Mouse (Mus musculus) T-cell, adult 2 months (primary cell): ENCODE data around the gene Osbpl5.
A peak's percentile ranks its signal among the peaks of the same experiment; 100 is the strongest.
"Not testable (repeated sequence)": the region's sequence is repeated elsewhere in the genome, so short reads cannot be mapped to it uniquely, and the experiment has no call there.

Experiments
- DNase-seq: peaks from one replicate; pipeline ENCODE4 v3.0.0; 2022; ENCODE audit warnings: low spot score

Osbpl5 gene

GRCm38 (mm10) chr7:143706697-143707438, 49.9 kb downstream of the Osbpl5 start:
- peak; percentile 89 for DNase-seq

GRCm38 (mm10) chr7:143696140-143696539, 60.6 kb downstream of the Osbpl5 start:
- DNase-seq = peak; percentile 44

- no peak for DNase-seq
Measured at GRCm38 (mm10) chr7:143694550-143694949, 62.2 kb downstream of the Osbpl5 start.

- DNase-seq = no peak
Measured at GRCm38 (mm10) chr7:143692746-143693510, 63.9 kb downstream of the Osbpl5 start.

- no peak for DNase-seq
Measured at GRCm38 (mm10) chr7:143691909-143692308, 64.9 kb downstream of the Osbpl5 start.

GRCm38 (mm10) chr7:143691181-143691580, 65.6 kb downstream of the Osbpl5 start:
- DNase-seq = no peak

GRCm38 (mm10) chr7:143689946-143690345, 66.8 kb downstream of the Osbpl5 start:
- DNase-seq = no peak

- no peak for DNase-seq
Measured at GRCm38 (mm10) chr7:143689481-143689880, 67.3 kb downstream of the Osbpl5 start.

- not testable (repeated sequence) for DNase-seq
Measured at GRCm38 (mm10) chr7:143686676-143687075, 70.1 kb downstream of the Osbpl5 start.

GRCm38 (mm10) chr7:143686191-143686590, 70.6 kb downstream of the Osbpl5 start:
- not testable (repeated sequence) for DNase-seq

GRCm38 (mm10) chr7:143685359-143686067, 71.3 kb downstream of the Osbpl5 start, which contains the start of gene Tnfrsf23:
TSS of gene Tnfrsf23 (minus strand) at chr7:143685872.
- DNase-seq = peak; percentile 81

GRCm38 (mm10) chr7:143684569-143684968, 72.2 kb downstream of the Osbpl5 start:
- not testable (repeated sequence) for DNase-seq

GRCm38 (mm10) chr7:143681566-143681965, 75.2 kb downstream of the Osbpl5 start:
- DNase-seq = no peak

- not testable (repeated sequence) for DNase-seq
Measured at GRCm38 (mm10) chr7:143680836-143681235, 75.9 kb downstream of the Osbpl5 start.

GRCm38 (mm10) chr7:143679650-143680049, 77.1 kb downstream of the Osbpl5 start:
- DNase-seq = not testable (repeated sequence)

- DNase-seq = no peak
Measured at GRCm38 (mm10) chr7:143666427-143667311, 90.1 kb downstream of the Osbpl5 start.

- DNase-seq = no peak
Measured at GRCm38 (mm10) chr7:143663470-143663869, 93.3 kb downstream of the Osbpl5 start.

GRCm38 (mm10) chr7:143660797-143661196, 96.0 kb downstream of the Osbpl5 start:
- DNase-seq = no peak

- DNase-seq = not testable (repeated sequence)
Measured at GRCm38 (mm10) chr7:143649769-143650346, 106.9 kb downstream of the Osbpl5 start.

- DNase-seq = peak; percentile 90
Measured at GRCm38 (mm10) chr7:143649034-143649768, 107.6 kb downstream of the Osbpl5 start, which contains the start of gene Tnfrsf22. TSS of gene Tnfrsf22 (minus strand) at chr7:143649661.
